Mouse (Mus musculus) lung, embryonic 16.5 days (tissue): Measurements from ENCODE around the gene Cyp26b1. TPM values are rescaled to one million over a fixed set of nuclear protein-coding genes. Genes with fewer than 3 reads are reported as not detected.
"Not testable (repeated sequence)": the region's sequence is repeated elsewhere in the genome, so short reads cannot be mapped to it uniquely, and the experiment has no call there.

Experiments
- ATAC-seq: fragments of 200-750 bp; cut with Nextera tagmentation; 2 replicates; pipeline ENCODE4 v1.8.0; 2017; ENCODE audit warnings: low read depth, mild to moderate bottlenecking, moderate library complexity
- H3K27ac ChIP-seq: fragments of 300-500 bp; sonication (generic); 2 replicates; pipeline ENCODE4 v1.5.1; 2014; ENCODE audit warnings: mild to moderate bottlenecking, control low read depth, low read length
- H3K27me3 ChIP-seq: fragments of 300-500 bp; sonication (generic); 2 replicates; pipeline ENCODE4 v1.6.1; 2014; ENCODE audit warnings: low read depth, low read length, mixed read lengths; ENCODE audit not compliant: control insufficient read depth, insufficient read depth
- H3K36me3 ChIP-seq: fragments of 300-500 bp; sonication (generic); 2 replicates; pipeline ENCODE4 v1.6.1; 2014; ENCODE audit warnings: low read length; ENCODE audit not compliant: control insufficient read depth, insufficient read depth
- H3K4me1 ChIP-seq: fragments of 300-500 bp; sonication (generic); replicated peaks from 2 replicates; pipeline ENCODE4 v1.6.1; 2014; ENCODE audit warnings: low read length, mixed read lengths; ENCODE audit not compliant: control insufficient read depth, insufficient read depth
- H3K4me2 ChIP-seq: fragments of 300-500 bp; sonication (generic); 2 replicates; pipeline ENCODE4 v1.6.1; 2014; ENCODE audit warnings: low read depth, low read length, control low read depth
- H3K4me3 ChIP-seq: fragments of 300-500 bp; sonication (generic); 2 replicates; pipeline ENCODE4 v1.5.1; 2014; ENCODE audit warnings: mild to moderate bottlenecking, low read length, control low read depth
- H3K9ac ChIP-seq: fragments of 300-500 bp; sonication (generic); 2 replicates; pipeline ENCODE4 v1.6.1; 2014; ENCODE audit warnings: low read length, control low read depth
- H3K9me3 ChIP-seq: fragments of 300-500 bp; sonication (generic); 2 replicates; pipeline ENCODE4 v1.6.1; 2016; ENCODE audit warnings: low read length; ENCODE audit not compliant: control insufficient read depth
- WGBS: fragments of 180-500 bp; shearing (Covaris S2); extraction: QIAGEN DNeasy Blood & Tissue Kit; methylation state at CpG from one replicate; pipeline ENCODE4 v1.1.7; 2014; 5-methylcytosine and 5-hydroxymethylcytosine counted together
- polyA plus RNA-seq: library from polyadenylated mRNA; unstranded; fragments of >200 nt; fragmentation: Nextera tagmentation; extraction: Ambion mirVana; gene quantifications from 2 replicates; pipeline ENCODE4 v1.2.1, GENCODE M21; 2015

The Cyp26b1 gene
- polyA plus RNA-seq, 1 experiment from 2014 or later = 2.3 TPM

DNA sequence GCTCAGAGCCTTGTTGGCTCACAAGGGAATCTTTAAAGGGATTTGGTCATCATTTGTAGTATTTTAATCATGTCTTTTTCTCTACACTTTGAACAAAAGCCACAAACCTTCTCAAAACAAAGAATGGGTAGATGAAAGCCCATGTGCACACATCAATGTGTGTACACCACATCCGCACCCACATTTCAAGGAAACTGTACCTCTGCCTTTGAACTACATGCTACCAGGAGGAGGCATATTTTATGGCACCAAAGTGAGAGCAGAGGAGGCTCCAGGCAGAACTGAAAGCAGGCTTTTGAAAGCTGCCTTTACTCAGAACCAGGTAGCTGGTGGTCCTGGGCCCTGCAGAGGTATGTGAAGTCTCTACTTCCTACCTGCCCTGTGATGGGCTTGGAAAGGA lies 23.3 kb upstream of the Cyp26b1 start:
- no peak overlapping the region for H3K9ac ChIP-seq
- 94% methylated on average over 1 of the region's 1 CpGs for WGBS
- no peaks in the 10 kb centered on the region for H3K4me1 ChIP-seq
- no peak overlapping the region for H3K27ac ChIP-seq
- ATAC-seq = no peak
- H3K9me3 ChIP-seq = no peaks in the 10 kb centered on the region
- no peaks in the 10 kb centered on the region for H3K27me3 ChIP-seq
- H3K4me2 ChIP-seq = no peak overlapping the region
- no peaks in the 10 kb centered on the region for H3K36me3 ChIP-seq
- H3K4me3 ChIP-seq = no peak overlapping the region

- Histone ChIP-seq H3K9me3 (no peaks in the 10 kb centered on the region), H3K27ac (no peak overlapping the region), H3K9ac (no peak overlapping the region), H3K4me1 (no peaks in the 10 kb centered on the region), H3K4me2 (no peak overlapping the region), H3K27me3 (no peaks in the 10 kb centered on the region), H3K36me3 (no peaks in the 10 kb centered on the region), H3K4me3 (no peak overlapping the region)
- ATAC-seq = no peak
- 63% methylated on average over 1 of the region's 1 CpGs for WGBS
These were observed 22.9 kb upstream of the Cyp26b1 start for GRCm38 (mm10) chr6:84616586-84616985.

DNA sequence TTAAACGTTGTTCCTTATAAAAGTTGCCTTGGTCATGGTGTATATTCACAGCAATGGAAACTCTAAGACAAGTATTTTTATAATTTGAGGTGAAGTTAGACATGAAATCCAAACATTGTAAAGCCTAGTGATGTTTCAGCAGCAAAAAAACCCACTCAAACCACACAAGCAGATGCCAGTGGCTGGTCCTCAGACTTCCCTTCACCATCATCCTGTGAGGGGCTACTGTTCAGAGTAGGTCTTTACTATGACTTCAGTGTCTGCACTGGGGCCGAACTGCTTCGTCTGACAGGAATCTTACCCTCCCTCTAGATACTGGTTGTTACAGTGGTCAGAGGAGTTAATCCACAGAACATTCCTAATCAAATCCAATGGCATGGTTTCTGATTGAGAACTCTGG lies 19.9 kb upstream of the Cyp26b1 start:
- Histone ChIP-seq H3K9me3 (no peaks in the 10 kb centered on the region), H3K4me2 (no peak overlapping the region), H3K4me3 (no peak overlapping the region), H3K36me3 (no peaks in the 10 kb centered on the region), H3K9ac (no peak overlapping the region), H3K27ac (no peak overlapping the region), H3K4me1 (no peaks in the 10 kb centered on the region), H3K27me3 (no peaks in the 10 kb centered on the region)
- 80% methylated on average over 3 of the region's 3 CpGs for WGBS
- ATAC-seq = no peak

DNA sequence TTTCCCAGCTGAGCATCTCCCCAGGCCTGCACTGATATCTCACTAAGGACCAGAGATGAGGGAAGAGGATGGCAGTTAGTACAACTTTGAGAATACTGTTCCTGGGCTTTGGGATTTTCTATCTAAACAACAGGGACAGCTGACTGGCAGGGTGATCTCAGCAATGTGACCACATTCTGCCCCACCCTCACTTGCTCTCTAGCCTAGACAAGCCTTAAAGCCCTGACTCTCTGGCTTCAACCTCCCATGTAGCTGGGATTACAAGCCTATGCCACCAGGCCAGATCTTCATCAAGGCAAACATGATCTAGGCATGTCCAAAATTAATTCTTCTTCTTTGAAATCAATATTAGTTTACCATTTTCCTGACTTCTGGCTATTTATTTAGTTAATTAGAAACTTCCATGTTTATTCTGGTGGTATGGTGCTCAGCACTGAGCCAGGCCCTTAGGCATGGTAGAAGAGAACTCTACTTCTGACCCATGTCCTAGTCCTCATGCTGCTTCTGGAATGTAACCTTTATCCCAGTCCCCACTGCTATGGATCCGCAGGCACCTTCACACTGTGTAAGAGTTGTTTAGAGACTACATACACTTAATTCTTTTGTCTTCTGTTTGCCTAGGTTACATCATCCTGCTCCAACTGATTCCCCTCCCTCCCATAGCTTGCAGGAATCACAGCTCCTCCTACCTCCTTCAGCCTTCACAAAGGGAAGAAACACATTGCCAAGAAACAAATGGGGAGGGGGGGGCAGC lies 7.6 kb upstream of the Cyp26b1 start:
- Histone ChIP-seq H3K36me3 (no peaks in the 10 kb centered on the region), H3K27ac (no peak overlapping the region), H3K27me3 (no peaks in the 10 kb centered on the region), H3K9me3 (no peaks in the 10 kb centered on the region), H3K4me1 (no peaks in the 10 kb centered on the region), H3K4me2 (no peak overlapping the region), H3K9ac (no peak overlapping the region), H3K4me3 (no peak overlapping the region)
- ATAC-seq = peak; percentile 15; the same call in 1 of the 2 replicates
- 19% methylated on average over 1 of the region's 1 CpGs for WGBS

- H3K27me3 ChIP-seq, H3K4me1 ChIP-seq, H3K9ac ChIP-seq, H3K9me3 ChIP-seq, H3K4me3 ChIP-seq, H3K36me3 ChIP-seq, ATAC-seq, H3K27ac ChIP-seq, H3K4me2 ChIP-seq: not testable (repeated sequence)
- WGBS = 81% methylated on average over 3 of the region's 3 CpGs
These were observed 5.6 kb upstream of the Cyp26b1 start for GRCm38 (mm10) chr6:84599296-84599695.

DNA sequence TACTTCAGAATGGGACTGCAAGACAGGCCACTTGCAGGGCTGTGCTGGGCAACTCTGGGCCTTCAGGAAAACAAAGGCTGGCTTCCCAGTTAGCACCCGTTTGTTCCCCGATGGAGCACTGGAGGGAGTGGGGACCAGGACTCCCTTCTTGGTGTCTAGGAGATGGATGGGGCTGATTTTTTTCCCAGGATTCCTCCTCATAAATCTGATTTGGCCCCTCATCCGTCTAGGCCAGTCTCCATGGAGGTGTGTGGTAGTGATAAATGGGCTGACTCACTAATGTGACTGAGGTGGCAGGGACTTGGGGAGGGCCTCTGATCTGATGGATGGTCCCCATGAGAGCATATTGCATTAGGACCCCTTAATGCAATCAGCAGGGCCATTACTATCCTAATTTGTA lies 5.0 kb upstream of the Cyp26b1 start:
- H3K4me1 ChIP-seq = no peaks in the 10 kb centered on the region
- no peaks in the 10 kb centered on the region for H3K9me3 ChIP-seq
- H3K4me3 ChIP-seq = no peak overlapping the region
- no peak for ATAC-seq
- no peaks in the 10 kb centered on the region for H3K27me3 ChIP-seq
- WGBS = 55% methylated on average over 3 of the region's 3 CpGs
- no peak overlapping the region for H3K4me2 ChIP-seq
- no peak overlapping the region for H3K9ac ChIP-seq
- H3K36me3 ChIP-seq = no peaks in the 10 kb centered on the region
- no peak overlapping the region for H3K27ac ChIP-seq

- no peak for ATAC-seq
- peaks cover 6% of the 10 kb centered on the region for H3K27me3 ChIP-seq
- 79% methylated on average over 3 of the region's 3 CpGs for WGBS
These were observed 918 bp upstream of the Cyp26b1 start for GRCm38 (mm10) chr6:84594626-84595025.

DNA sequence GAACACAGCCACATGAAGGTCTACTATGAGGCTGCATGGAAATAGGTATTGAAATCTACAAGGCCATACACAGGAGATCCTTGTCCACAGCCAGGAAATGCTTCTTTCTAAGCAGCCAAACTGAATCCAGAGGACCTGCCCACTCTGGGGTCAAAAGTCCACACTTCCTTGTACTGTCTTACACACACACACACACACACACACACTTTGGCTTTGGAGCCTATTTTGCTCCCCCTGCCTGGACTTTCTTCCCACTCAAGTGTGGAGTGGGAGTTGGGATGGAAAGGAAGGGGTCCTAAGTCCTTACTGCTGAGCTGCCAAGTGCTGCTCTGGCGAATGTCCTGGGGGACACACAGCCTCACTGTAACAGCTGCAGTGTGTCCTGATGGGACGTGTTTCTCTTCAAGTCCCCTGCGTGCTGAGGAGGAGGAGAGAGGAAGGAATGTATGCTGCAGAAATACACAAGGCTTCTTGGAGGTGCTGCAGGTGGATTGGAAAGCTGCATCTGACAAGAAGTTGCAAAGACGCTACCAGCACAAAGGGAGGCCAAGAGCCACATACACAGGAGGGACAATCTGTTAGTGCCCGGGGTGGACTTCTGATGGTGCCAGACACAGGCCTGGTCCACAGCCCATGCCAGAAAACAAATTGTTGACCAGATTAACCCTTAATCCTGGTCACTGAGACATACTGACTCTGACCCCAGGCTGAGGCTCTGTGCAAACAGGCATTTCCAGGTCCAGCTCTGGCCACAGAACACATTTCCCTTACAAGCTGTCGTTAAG lies 2.6 kb downstream of the Cyp26b1 start:
- H3K9me3 ChIP-seq = no peaks in the 10 kb centered on the region
- no peak overlapping the region for H3K4me3 ChIP-seq
- H3K36me3 ChIP-seq = no peaks in the 10 kb centered on the region
- H3K4me1 ChIP-seq = peaks cover 25% of the 10 kb centered on the region
- H3K27ac ChIP-seq = no peak overlapping the region
- H3K27me3 ChIP-seq = peaks cover 40% of the 10 kb centered on the region
- no peak for ATAC-seq
- 45% methylated on average over 6 of the region's 6 CpGs for WGBS
- no peak overlapping the region for H3K9ac ChIP-seq
- H3K4me2 ChIP-seq = no peak overlapping the region

More at GRCm38 (mm10) chr6:84594626-84595025, 918 bp upstream of the Cyp26b1 start:
- H3K4me3 ChIP-seq = no peak overlapping the region
- H3K4me1 ChIP-seq = no peaks in the 10 kb centered on the region; the same call in 1 of the 2 replicates
- no peak overlapping the region for H3K27ac ChIP-seq
- H3K9ac ChIP-seq = no peak overlapping the region
- H3K36me3 ChIP-seq = no peaks in the 10 kb centered on the region
- H3K4me2 ChIP-seq = no peak overlapping the region
- no peaks in the 10 kb centered on the region for H3K9me3 ChIP-seq
